Mouse (Mus musculus) cerebellum, adult 2 months (tissue): ENCODE measurements around the gene Ccdc13. TPM values are rescaled to one million over a fixed set of nuclear protein-coding genes. Genes with fewer than 3 reads are reported as not detected.

ENCODE experiments used
- DNase-seq, 2 experiments: peaks; one replicate each; pipeline ENCODE4 v3.0.0; 2021
- H3K27ac ChIP-seq: fragments of 200-500 bp; 2 replicates; pipeline ENCODE4 v1.5.1; 2012; ENCODE audit warnings: low read length, control low read depth, inconsistent platforms; ENCODE audit not compliant: insufficient read depth
- H3K27me3 ChIP-seq: fragments of 200-500 bp; 2 replicates; pipeline ENCODE4 v1.6.1; 2012; ENCODE audit warnings: inconsistent platforms, mild to moderate bottlenecking, low read length, moderate library complexity; ENCODE audit not compliant: control insufficient read depth, insufficient read depth
- H3K4me1 ChIP-seq: fragments of 200-500 bp; 2 replicates; pipeline ENCODE4 v1.6.1; 2011; ENCODE audit warnings: low read length; ENCODE audit not compliant: control insufficient read depth, insufficient read depth
- H3K4me3 ChIP-seq: fragments of 200-500 bp; replicated peaks from 2 replicates; pipeline ENCODE3; 2011; ENCODE audit warnings: mild to moderate bottlenecking, low read depth, low read length, control low read depth; ENCODE audit not compliant: insufficient read depth
- CTCF ChIP-seq: fragments of 200-500 bp; IDR thresholded peaks from 2 replicates; pipeline ENCODE4 v1.5.1; 2011; ENCODE audit warnings: low read depth, mild to moderate bottlenecking, control low read depth, low read length, moderate library complexity, borderline replicate concordance; ENCODE audit not compliant: insufficient read depth
- POLR2A ChIP-seq: fragments of 200-500 bp; IDR thresholded peaks from 2 replicates; pipeline ENCODE4 v1.6.1; 2011; ENCODE audit warnings: low read length, control low read depth, borderline replicate concordance; ENCODE audit not compliant: insufficient read depth
- WGBS: fragments of 180-500 bp; shearing (Covaris S2); methylation state at CpG from one replicate; pipeline ENCODE4 v1.1.7; 2018; 5-methylcytosine and 5-hydroxymethylcytosine counted together
- polyA plus RNA-seq: library from polyadenylated mRNA; depleted of rRNA; stranded (reverse); fragments of >200 nt; gene quantifications from 2 replicates; pipeline ENCODE4 v1.2.3, GENCODE M21; 2012

Ccdc13 gene
- polyA plus RNA-seq, 1 experiment, result 18.5 TPM

- no peak overlapping the region for H3K4me3 ChIP-seq
- 61% methylated on average over 4 of the region's 4 CpGs for WGBS
- no peak for DNase-seq
- no peaks in the 10 kb centered on the region for H3K27me3 ChIP-seq
- H3K4me1 ChIP-seq, result peaks cover 4% of the 10 kb centered on the region; the same call in 1 of the 2 replicates
- TF ChIP-seq CTCF (no peak), POLR2A (no peak)
- H3K27ac ChIP-seq, result no peak overlapping the region
Measured at GRCm38 (mm10) chr9:121869973-121870515, 30.8 kb upstream of the Ccdc13 start.

- no peak for DNase-seq
- Histone ChIP-seq H3K27ac (no peak overlapping the region), H3K27me3 (no peaks in the 10 kb centered on the region), H3K4me3 (no peak overlapping the region), H3K4me1 (peaks cover 4% of the 10 kb centered on the region; the same call in 1 of the 2 replicates)
- TF ChIP-seq CTCF, result no peak
- TF ChIP-seq POLR2A, result no peak
- 93% methylated on average over 5 of the region's 5 CpGs for WGBS
Measured at GRCm38 (mm10) chr9:121869432-121869831, 30.2 kb upstream of the Ccdc13 start.

- Histone ChIP-seq H3K4me3 (no peak overlapping the region), H3K4me1 (peaks cover 4% of the 10 kb centered on the region; the same call in 1 of the 2 replicates), H3K27ac (no peak overlapping the region), H3K27me3 (no peaks in the 10 kb centered on the region)
- no peak for DNase-seq
- 73% methylated on average over 6 of the region's 6 CpGs for WGBS
- TF ChIP-seq CTCF, result no peak
- TF ChIP-seq POLR2A, result no peak
Measured at GRCm38 (mm10) chr9:121868236-121868635, 29.0 kb upstream of the Ccdc13 start.

GRCm38 (mm10) chr9:121867632-121868031 is 28.4 kb upstream of the Ccdc13 start:
- no peaks in the 10 kb centered on the region for H3K27me3 ChIP-seq
- H3K27ac ChIP-seq, result no peak overlapping the region
- DNase-seq, result no peak
- no peak overlapping the region for H3K4me3 ChIP-seq
- H3K4me1 ChIP-seq, result peaks cover 4% of the 10 kb centered on the region; the same call in 1 of the 2 replicates
- TF ChIP-seq POLR2A (no peak), CTCF (no peak)
- 55% methylated on average over 6 of the region's 6 CpGs for WGBS

GRCm38 (mm10) chr9:121865425-121866008 is 26.3 kb upstream of the Ccdc13 start:
- peaks cover 4% of the 10 kb centered on the region; the same call in 1 of the 2 replicates for H3K4me1 ChIP-seq
- no peak overlapping the region for H3K27ac ChIP-seq
- DNase-seq, result no peak
- no peak overlapping the region for H3K4me3 ChIP-seq
- WGBS, result 37% methylated on average over 3 of the region's 3 CpGs
- no peak for TF ChIP-seq CTCF
- no peak for TF ChIP-seq POLR2A
- no peaks in the 10 kb centered on the region for H3K27me3 ChIP-seq

DNA sequence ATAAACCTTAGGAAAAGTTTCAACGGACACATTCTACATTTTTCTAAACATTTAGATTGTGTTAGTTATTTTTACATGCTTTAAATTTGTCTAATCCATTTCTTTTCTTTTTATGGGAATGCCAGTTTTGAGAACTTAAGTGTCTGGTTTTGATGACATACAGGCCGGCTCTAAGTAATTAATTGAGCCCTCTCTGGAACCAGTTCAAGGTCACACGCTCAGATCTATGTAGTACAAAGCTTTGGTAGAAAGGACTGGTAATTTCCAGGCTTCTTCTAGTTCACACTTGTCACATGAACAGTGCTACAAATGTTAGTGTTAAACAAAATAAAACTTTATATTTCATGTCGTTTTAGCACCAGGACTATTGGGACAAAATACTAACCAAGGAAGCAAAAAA is 25.6 kb upstream of the Ccdc13 start:
- WGBS, result 71% methylated on average over 4 of the region's 4 CpGs
- H3K4me3 ChIP-seq, result no peak overlapping the region
- DNase-seq, result no peak
- no peak for TF ChIP-seq POLR2A
- no peak for TF ChIP-seq CTCF
- no peaks in the 10 kb centered on the region for H3K27me3 ChIP-seq
- H3K4me1 ChIP-seq, result peaks cover 4% of the 10 kb centered on the region; the same call in 1 of the 2 replicates
- H3K27ac ChIP-seq, result no peak overlapping the region

- Histone ChIP-seq H3K4me1 (peaks cover 4% of the 10 kb centered on the region; the same call in 1 of the 2 replicates), H3K4me3 (no peak overlapping the region), H3K27ac (no peak overlapping the region), H3K27me3 (no peaks in the 10 kb centered on the region)
- TF ChIP-seq POLR2A (no peak), CTCF (no peak)
- DNase-seq, result no peak
- 89% methylated on average over 2 of the region's 2 CpGs for WGBS
Measured at GRCm38 (mm10) chr9:121860921-121861320, 21.7 kb upstream of the Ccdc13 start.

DNA sequence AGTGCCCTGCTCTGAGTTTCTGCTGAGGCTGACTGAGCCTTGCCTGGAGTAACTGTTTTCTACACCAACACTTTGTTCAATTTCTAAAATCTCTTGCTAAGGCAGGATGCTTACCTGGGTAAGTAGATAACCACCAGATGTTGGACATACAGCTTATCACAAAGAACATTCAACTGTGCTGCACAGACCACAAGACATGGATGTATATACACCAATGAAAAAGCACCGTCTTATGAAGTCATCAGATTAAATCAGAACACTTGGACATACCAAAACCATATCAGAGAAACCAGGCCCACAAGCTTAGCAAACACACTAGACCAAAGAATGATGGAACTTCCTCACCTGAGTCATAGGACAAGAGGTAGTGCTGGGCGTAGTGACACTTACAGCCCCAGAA is 20.1 kb upstream of the Ccdc13 start:
- H3K4me3 ChIP-seq, result no peak overlapping the region
- no peak for TF ChIP-seq CTCF
- WGBS, result 99% methylated on average over 2 of the region's 2 CpGs
- H3K4me1 ChIP-seq, result no peaks in the 10 kb centered on the region
- no peaks in the 10 kb centered on the region for H3K27me3 ChIP-seq
- H3K27ac ChIP-seq, result no peak overlapping the region
- no peak for DNase-seq
